35 mouse cellular contexts compared by ENCODE assay signal in genomic region chr14:117166350-117166749, GRCm38 (mm10).
"Had no signal": no experiment of that assay in that cellular context is flagged by ENCODE, and none has a peak within 500 bp of the region (broad histone marks: within the 10 kb centered on the region; RNA-seq: fewer than 3 reads in every experiment).

No protein-coding gene starts in this region.

- DNase-seq: heart, postnatal 10 days; heart, postnatal 14 days; heart, postnatal 36 days; heart, postnatal 4 days; kidney, adult 11 months; kidney, adult 18-20 months; kidney, adult 2 months; kidney, adult 8-10 months; kidney, adult 9 months; kidney, postnatal 10 days; kidney, postnatal 14 days; kidney, postnatal 25 days; kidney, postnatal 36 days; kidney, postnatal 4 days; layer of hippocampus, adult 9-11 months; layer of hippocampus, postnatal 36 days had no signal

- ATAC-seq: hindbrain, embryonic 16.5 days; hindbrain, postnatal 0 days; inflammation-experienced regulatory T-cells, adult 6 months; intestine, embryonic 15.5 days; intestine, embryonic 16.5 days; intestine, postnatal 0 days had no signal

- H3K4me1 ChIP-seq: heart, embryonic 10.5 days; heart, embryonic 12.5 days; heart, embryonic 13.5 days; heart, embryonic 15.5 days; hindbrain, embryonic 12.5 days; hindbrain, embryonic 13.5 days; hindbrain, embryonic 15.5 days; intestine, embryonic 15.5 days; kidney, embryonic 15.5 days had no signal

- H3K4me2 ChIP-seq: heart, embryonic 11.5 days; heart, embryonic 12.5 days; heart, embryonic 13.5 days; heart, embryonic 15.5 days; hindbrain, embryonic 12.5 days; hindbrain, embryonic 13.5 days; hindbrain, embryonic 14.5 days; hindbrain, embryonic 15.5 days; intestine, embryonic 15.5 days; kidney, embryonic 15.5 days had no signal

- H3K36me3 ChIP-seq: heart, embryonic 10.5 days; heart, embryonic 12.5 days; heart, embryonic 13.5 days; heart, embryonic 15.5 days; hindbrain, embryonic 10.5 days; hindbrain, embryonic 12.5 days; hindbrain, embryonic 13.5 days; hindbrain, embryonic 15.5 days; intestine, embryonic 15.5 days; kidney, embryonic 15.5 days had no signal

- H3K27ac ChIP-seq: heart, embryonic 10.5 days; heart, embryonic 13.5 days; heart, embryonic 15.5 days; hindbrain, embryonic 10.5 days; hindbrain, embryonic 12.5 days; hindbrain, embryonic 13.5 days; hindbrain, embryonic 14.5 days; hindbrain, embryonic 15.5 days; hindbrain, postnatal 0 days; intestine, embryonic 15.5 days; kidney, embryonic 15.5 days; kidney, postnatal 0 days; layer of hippocampus, adult 2 months had no signal

- H3K4me3 ChIP-seq: heart, embryonic 10.5 days; heart, embryonic 12.5 days; heart, embryonic 13.5 days; heart, embryonic 15.5 days; hindbrain, embryonic 10.5 days; hindbrain, embryonic 12.5 days; hindbrain, embryonic 13.5 days; hindbrain, embryonic 15.5 days; intestine, embryonic 15.5 days; kidney, embryonic 15.5 days; layer of hippocampus, adult 2 months had no signal

- H3K27me3 ChIP-seq: heart, embryonic 12.5 days; heart, embryonic 13.5 days; heart, embryonic 15.5 days; hindbrain, embryonic 12.5 days; hindbrain, embryonic 13.5 days; hindbrain, embryonic 15.5 days; intestine, embryonic 15.5 days; kidney, embryonic 15.5 days had no signal

- H3K9ac ChIP-seq: heart, embryonic 12.5 days; heart, embryonic 13.5 days; heart, embryonic 15.5 days; hindbrain, embryonic 12.5 days; hindbrain, embryonic 13.5 days; hindbrain, embryonic 14.5 days; hindbrain, embryonic 15.5 days; intestine, embryonic 15.5 days; kidney, embryonic 15.5 days had no signal

- H3K9me3 ChIP-seq: heart, embryonic 10.5 days; heart, embryonic 12.5 days; heart, embryonic 13.5 days; heart, embryonic 15.5 days; hindbrain, embryonic 10.5 days; hindbrain, embryonic 12.5 days; hindbrain, embryonic 13.5 days; hindbrain, embryonic 15.5 days; intestine, embryonic 15.5 days; kidney, embryonic 15.5 days had no signal
